Mouse (Mus musculus): ENCODE results near the gene Tifab.

Tifab gene

DNA sequence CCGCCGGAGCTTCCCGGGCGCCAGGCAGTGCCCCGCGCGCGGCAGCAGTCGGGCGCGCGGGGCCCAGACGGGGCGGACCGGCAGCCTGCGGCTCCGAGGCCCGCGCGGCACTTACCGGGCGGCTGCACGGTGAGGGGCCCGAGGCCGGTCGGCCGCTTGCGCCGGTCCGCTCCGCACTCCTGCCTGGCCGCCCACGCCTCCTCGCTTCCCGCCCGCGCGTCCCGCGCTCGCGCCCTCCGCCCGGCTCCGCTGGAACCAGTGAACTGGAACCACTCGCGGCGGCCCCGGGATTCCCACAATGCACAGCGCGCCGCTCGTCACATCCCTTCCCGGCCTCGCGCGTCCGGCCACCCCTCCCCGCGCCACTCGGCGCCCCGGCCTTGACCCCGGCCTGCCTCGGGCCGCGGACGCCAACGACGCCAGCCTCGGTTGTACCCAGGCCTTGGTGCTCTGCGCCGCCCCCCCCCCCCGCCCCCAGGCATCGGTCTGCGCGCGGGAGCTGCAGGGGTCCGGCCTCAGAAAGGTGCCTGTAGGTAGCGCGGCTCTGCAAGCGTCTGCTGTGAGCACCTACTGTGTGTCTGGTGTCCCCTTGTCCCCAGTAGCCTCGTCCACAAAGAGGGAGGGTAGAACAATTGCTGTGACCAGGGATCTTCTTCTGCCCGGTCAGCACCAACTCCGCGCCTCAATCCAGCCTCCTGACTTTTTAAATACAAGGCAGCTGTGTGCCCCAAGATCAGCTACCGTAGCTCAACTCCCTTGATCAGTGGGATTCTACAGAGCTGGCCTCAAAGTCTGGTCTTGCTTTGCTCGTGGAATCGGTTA, 43.2 kb downstream of the Tifab start:
- peak; percentile 87 for DNase-seq

DNA sequence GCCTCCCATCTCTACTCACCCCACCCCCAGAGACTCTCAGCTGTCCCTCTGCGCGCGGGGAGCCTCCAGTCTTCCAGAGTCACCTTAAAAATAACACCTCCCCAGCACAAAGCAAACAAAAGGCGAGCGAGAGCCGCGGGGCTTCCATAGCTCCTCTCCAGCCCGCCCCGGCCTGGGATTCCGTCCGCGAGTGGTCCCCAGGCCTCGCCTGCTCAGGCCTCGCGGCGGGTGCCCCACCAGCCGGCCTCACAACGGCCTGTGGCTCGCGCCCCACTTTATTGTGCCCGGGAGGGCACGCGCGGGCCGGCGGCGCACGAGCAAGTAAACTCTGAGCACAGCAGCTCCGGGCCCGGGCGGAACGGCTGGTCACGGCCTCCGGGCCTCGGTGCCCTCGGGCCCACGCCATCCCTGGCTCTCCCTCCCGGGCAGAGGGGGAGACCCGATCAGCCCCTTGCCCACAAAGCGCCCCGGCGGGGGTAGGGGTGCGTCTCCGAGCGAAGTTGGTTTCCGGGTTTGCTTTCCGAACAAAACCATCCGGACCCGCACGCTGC, 44.0 kb downstream of the Tifab start:
- DNase-seq, result peak; percentile 69

DNA sequence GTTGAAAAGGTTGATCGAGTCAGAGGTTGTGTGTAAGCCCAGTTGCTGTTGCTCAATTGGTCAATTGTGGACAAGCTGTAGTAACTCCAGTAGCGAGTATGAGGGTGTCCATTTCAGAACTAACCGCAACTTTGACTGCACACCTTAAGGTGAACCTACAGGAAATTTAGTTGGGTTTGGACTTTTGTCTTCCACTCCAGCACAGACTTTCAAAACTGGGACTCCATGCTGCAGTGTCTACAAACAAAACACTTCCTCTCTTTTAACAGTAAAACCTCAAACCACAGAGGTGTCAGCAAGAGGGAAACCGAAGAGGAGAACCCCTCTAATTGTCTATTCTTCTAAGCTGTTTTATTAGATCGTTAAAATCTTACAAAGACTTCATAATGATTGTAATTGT, 44.7 kb downstream of the Tifab start:
- DNase-seq, result peak; percentile 32

DNA sequence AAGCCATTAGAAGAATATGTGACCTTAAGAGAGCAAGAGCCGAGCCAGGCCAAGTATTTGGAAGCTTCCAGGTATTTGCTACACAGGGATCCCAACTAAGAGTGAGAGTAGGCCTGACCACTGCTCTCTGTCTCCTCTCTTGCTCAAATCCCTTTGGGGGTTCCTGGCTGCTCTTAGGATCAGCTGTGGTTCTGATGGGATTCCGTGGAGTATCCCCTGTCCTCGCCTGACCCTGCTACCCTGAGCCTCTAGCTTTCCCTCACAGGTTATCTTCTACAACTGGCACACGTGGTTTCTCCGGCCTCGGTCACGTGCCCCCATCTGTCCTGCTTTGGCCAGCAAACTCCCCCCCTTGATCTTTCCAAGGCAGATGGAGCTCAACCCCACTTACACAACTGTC, 45.7 kb downstream of the Tifab start:
- DNase-seq, result no peak

DNA sequence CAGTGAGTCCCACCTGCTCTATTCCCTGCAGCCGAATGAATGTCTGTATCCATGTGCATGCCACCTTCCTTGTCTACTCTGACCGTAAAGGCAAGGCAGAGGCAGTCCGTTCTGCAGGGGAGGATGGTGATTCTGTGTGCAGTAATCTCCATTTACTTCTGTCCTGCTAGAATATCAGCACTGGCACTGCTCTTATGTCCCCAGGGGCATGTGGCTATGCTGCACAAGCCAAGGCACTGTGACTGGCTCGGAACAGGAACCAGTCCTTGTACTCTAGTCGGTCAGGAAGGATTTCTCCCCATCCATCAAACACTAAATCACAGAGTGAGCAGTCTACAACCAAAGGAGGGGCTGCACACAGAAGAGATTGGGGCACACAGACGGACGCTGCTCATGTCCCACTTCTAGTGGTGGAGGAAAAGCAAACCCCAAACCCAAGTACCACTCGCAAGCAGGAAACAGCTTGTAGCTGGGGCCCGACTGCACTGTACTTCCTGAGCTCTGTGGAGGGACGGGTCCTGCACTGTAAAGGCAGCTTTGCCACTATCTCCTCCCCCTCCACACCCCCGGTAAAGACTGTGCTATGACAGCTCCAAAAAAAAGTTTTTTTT, 46.3 kb downstream of the Tifab start:
- DNase-seq, result peak; percentile 65

DNA sequence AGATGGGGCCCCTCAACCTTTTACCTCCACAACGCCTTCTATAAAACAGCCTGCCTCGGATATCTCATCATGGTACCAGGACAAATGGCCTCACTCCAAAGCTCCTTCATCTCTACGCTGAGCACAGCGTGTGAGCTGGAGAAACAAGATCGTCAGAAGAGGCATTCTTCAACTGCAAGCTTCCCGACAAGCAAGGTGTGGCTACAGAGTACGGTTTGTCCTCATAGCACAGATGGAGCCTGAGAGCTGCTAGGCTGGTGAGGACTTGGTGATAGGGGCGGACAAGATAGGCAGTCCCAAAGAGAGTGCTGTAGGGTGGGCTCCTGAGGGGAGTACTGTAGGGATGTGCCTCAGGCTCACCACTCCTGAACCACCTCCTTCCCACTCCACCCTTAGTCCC, 48.1 kb downstream of the Tifab start:
- peak; percentile 38 for DNase-seq

DNA sequence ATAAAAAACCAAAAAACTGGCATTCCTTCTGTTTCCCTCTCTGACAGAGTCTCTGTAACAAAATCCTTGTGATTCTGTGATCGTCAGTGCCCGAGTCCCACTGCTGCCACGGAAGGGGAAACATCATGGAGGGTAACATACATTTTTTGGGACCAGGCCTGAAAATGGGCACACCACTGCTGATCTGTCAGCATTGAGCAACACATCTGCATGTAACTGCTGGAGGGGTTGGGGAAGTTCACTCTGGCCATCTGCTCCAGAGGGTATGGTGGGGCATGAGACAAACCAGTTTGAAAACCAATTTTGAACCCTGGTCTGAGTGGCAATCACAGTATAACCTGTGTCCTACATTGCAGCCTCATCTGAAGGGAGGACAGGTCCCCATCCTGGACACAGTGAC, 49.1 kb downstream of the Tifab start:
- DNase-seq, result no peak

DNA sequence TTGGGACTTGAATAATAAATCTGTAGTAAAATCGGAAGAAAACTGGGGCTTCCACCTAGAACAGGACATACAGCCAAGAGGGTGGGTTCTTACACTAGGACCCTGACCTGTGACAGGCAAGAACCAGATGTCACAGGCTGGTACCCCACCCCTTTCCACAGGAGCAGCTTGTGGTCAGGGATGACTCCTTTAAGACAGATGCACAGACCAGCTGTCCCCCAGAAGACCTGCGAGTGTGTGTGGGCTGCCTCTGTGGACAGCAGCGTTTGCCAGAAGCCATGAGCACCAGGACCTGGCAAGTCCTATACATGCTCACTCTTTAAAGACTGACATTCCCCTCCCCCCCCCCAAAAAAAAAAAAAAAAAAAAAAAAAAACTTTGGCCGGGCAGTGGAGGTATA, 49.7 kb downstream of the Tifab start:
- DNase-seq, result no peak

DNA sequence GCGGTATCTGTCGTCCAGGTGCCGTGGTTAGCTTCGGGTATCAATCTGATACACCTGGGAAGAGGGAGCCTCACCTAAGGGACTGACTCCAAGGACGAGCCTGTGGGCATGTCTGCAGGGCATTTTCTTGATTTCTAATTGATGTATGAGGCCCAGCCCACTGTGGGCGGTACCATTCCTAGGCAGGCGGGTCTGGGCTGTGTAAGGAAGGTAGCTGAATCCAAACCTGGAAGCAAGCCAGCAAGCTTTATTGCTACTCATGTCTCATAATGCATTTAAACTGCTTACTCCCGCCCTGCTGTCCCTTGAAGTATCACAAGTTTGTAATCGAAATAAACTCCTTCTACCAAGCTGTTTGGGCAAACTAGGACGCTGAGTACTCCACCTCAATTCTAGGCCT, 53.1 kb downstream of the Tifab start:
- no peak for DNase-seq
